Mouse (Mus musculus): Measurements from ENCODE around the gene Hfe.

DNA sequence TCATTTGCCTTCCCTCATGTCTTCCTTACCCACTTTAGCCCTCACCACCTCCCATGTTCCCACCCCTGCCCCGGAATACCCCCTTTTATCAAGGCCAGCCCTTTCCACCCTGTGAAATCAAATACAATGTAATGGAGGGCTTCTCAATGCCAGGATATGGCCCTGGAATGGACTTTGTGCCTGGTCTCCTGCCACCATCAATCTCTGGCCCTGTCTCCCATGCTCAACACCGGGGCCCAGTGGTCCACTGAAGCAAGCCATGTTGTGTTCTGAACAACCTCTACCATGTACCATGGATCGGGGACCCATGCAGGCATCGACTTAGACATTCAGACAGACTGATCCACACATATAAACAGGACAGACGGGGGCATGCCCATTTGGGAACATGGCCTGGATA is 19.1 kb upstream of the Hfe start:
- TF ChIP-seq CTCF (IDR thresholded peaks at IDR 0.05; ENCODE audit: extremely low read depth, insufficient read depth, low read length): no peak
- TF ChIP-seq POLR2A (IDR thresholded peaks at IDR 0.05; ENCODE audit: extremely low read depth, insufficient read depth, low read length): no peak
